9 mouse cellular contexts compared by ENCODE assay signal in genomic region chr10:52384823-52385610, GRCm38 (mm10). TPM values are rescaled to one million over a fixed set of nuclear protein-coding genes. Genes with fewer than 3 reads are reported as not detected.
A peak's percentile ranks its signal among the peaks of the same experiment; 100 is the strongest.
DNase-seq lines count a peak whose midpoint lies in the region; ATAC-seq and TF ChIP-seq lines count a peak whose summit lies in the region.
"Had no signal": no experiment of that assay in that cellular context is flagged by ENCODE, and none has a peak within 500 bp of the region (broad histone marks: within the 10 kb centered on the region; RNA-seq: fewer than 3 reads in every experiment).

No protein-coding gene starts in this region.

- H3K4me2 ChIP-seq in midbrain, embryonic 13.5 days (replicated peaks) = no peak overlapping the region
- H3K4me2 ChIP-seq: midbrain, embryonic 12.5 days had no signal

- H3K36me3 ChIP-seq in midbrain, embryonic 10.5 days = no peaks in the 10 kb centered on the region
- no peaks in the 10 kb centered on the region for H3K36me3 ChIP-seq in midbrain, embryonic 13.5 days
- H3K36me3 ChIP-seq in ES-Bruce4 (ENCODE audit: control insufficient read depth, insufficient read depth, low read length, poor library complexity, severe bottlenecking) = no peaks in the 10 kb centered on the region
- H3K36me3 ChIP-seq: midbrain, embryonic 12.5 days had no signal

- DNase-seq in midbrain, embryonic 10.5 days (ENCODE audit: low spot score) = peak; percentile 19
- peak; percentile 87 for DNase-seq in brain, adult 2 months (ENCODE audit: low read depth, low spot score)
- peak; percentile 42 for DNase-seq in forelimb bud, embryonic 11.5 days (ENCODE audit: low read depth, low spot score)
- peak; percentile 20 to 72 for DNase-seq in layer of hippocampus, adult 18-20 months (ENCODE audit: low spot score in 2 of 2)
- DNase-seq in lung, postnatal 4 days = peak; percentile 38 to 66
- no peak for DNase-seq in neural tube, embryonic 10.5 days (ENCODE audit: extremely low spot score, low spot score)

- H3K27ac ChIP-seq in midbrain, embryonic 10.5 days (replicated peaks) = no peak overlapping the region
- no peak overlapping the region for H3K27ac ChIP-seq in midbrain, embryonic 13.5 days
- no peak overlapping the region for H3K27ac ChIP-seq in ES-Bruce4 (ENCODE audit: insufficient read depth, low read length)
- H3K27ac ChIP-seq: midbrain, embryonic 12.5 days had no signal

- no peak for TF ChIP-seq EP300 in ES-Bruce4 (IDR thresholded peaks at IDR 0.05; ENCODE audit: insufficient read depth, low read depth, low read length)

- no peaks in the 10 kb centered on the region for H3K27me3 ChIP-seq in midbrain, embryonic 10.5 days (ENCODE audit: low read depth, poor library complexity, severe bottlenecking)
- no peaks in the 10 kb centered on the region for H3K27me3 ChIP-seq in midbrain, embryonic 13.5 days
- no peaks in the 10 kb centered on the region for H3K27me3 ChIP-seq in ES-Bruce4 (ENCODE audit: control insufficient read depth, insufficient read depth, low read length, poor library complexity, severe bottlenecking)
- H3K27me3 ChIP-seq: midbrain, embryonic 12.5 days had no signal

- ATAC-seq in midbrain, embryonic 13.5 days = no peak

- no peak overlapping the region for H3K4me3 ChIP-seq in midbrain, embryonic 10.5 days
- no peak overlapping the region for H3K4me3 ChIP-seq in midbrain, embryonic 13.5 days (replicated peaks)
- H3K4me3 ChIP-seq in ES-Bruce4 (ENCODE audit: low read depth, low read length) = no peak overlapping the region
- H3K4me3 ChIP-seq: midbrain, embryonic 12.5 days had no signal

- no peaks in the 10 kb centered on the region for H3K9me3 ChIP-seq in midbrain, embryonic 10.5 days (replicated peaks)
- no peaks in the 10 kb centered on the region for H3K9me3 ChIP-seq in midbrain, embryonic 13.5 days
- no peaks in the 10 kb centered on the region for H3K9me3 ChIP-seq in ES-Bruce4 (replicated peaks; ENCODE audit: control insufficient read depth, insufficient read depth, low read length, poor library complexity, severe bottlenecking)
- H3K9me3 ChIP-seq: midbrain, embryonic 12.5 days had no signal

- 55% methylated on average over 8 of the region's 8 CpGs for WGBS in midbrain, embryonic 10.5 days
- WGBS in midbrain, embryonic 13.5 days = 51% methylated on average over 8 of the region's 8 CpGs

- TF ChIP-seq POLR2A in ES-Bruce4 (IDR thresholded peaks at IDR 0.05; ENCODE audit: insufficient read depth, low read length) = no peak

- H3K4me1 ChIP-seq in midbrain, embryonic 10.5 days = peaks cover 19% of the 10 kb centered on the region
- H3K4me1 ChIP-seq in midbrain, embryonic 13.5 days (replicated peaks) = peaks cover 5% of the 10 kb centered on the region; the same call in 1 of the 2 replicates
- H3K4me1 ChIP-seq in ES-Bruce4 (ENCODE audit: control insufficient read depth, insufficient read depth, low read length) = no peaks in the 10 kb centered on the region

- TF ChIP-seq CTCF in ES-Bruce4 (IDR thresholded peaks at IDR 0.05; ENCODE audit: low read depth, low read length) = peak; percentile 20

- H3K9ac ChIP-seq in midbrain, embryonic 13.5 days (replicated peaks) = no peak overlapping the region
- no peak overlapping the region for H3K9ac ChIP-seq in ES-Bruce4 (ENCODE audit: low read depth, poor library complexity, severe bottlenecking)
- H3K9ac ChIP-seq: midbrain, embryonic 12.5 days had no signal

RNA-seq across cellular contexts. Expression of gene Gopc, which starts 3.1 kb away (rescaled TPM):
- polyA plus RNA-seq in midbrain, embryonic 10.5 days (2016; fragmentation: Nextera tagmentation; extraction: Ambion mirVana) = 16.1 and 18.4 TPM in 2 replicates
- polyA plus RNA-seq in midbrain, embryonic 13.5 days (2015; fragmentation: Nextera tagmentation; extraction: Ambion mirVana) = 22.3 and 22.9 TPM in 2 replicates
- 18.7 and 20.5 TPM in 2 replicates for polyA plus RNA-seq in ES-Bruce4 (2011; ENCODE audit: insufficient read depth, insufficient read length, low read depth, missing spikeins)
- total RNA-seq in layer of hippocampus, adult 18-20 months (2021) = 10 to 100 TPM; 35.4 to 36.5 TPM

RNA-seq across cellular contexts. Expression of gene Nepn, which starts 3.8 kb away (rescaled TPM):
- polyA plus RNA-seq in midbrain, embryonic 10.5 days (2016; fragmentation: Nextera tagmentation; extraction: Ambion mirVana) = not detected in 2 replicates
- not detected in 2 replicates for polyA plus RNA-seq in midbrain, embryonic 13.5 days (2015; fragmentation: Nextera tagmentation; extraction: Ambion mirVana)
- polyA plus RNA-seq in ES-Bruce4 (2011; ENCODE audit: insufficient read depth, insufficient read length, low read depth, missing spikeins) = not detected in 2 replicates
- total RNA-seq in layer of hippocampus, adult 18-20 months (2021) = not detected
- polyA plus RNA-seq: midbrain, embryonic 12.5 days had no signal

RNA-seq across cellular contexts. Expression of gene Gm26741, which starts 26.4 kb away (rescaled TPM):
- polyA plus RNA-seq in midbrain, embryonic 10.5 days (2016; fragmentation: Nextera tagmentation; extraction: Ambion mirVana) = not detected in 2 replicates
- polyA plus RNA-seq in midbrain, embryonic 13.5 days (2015; fragmentation: Nextera tagmentation; extraction: Ambion mirVana) = not detected in 2 replicates
- not detected in 2 replicates for polyA plus RNA-seq in ES-Bruce4 (2011; ENCODE audit: insufficient read depth, insufficient read length, low read depth, missing spikeins)
- total RNA-seq in layer of hippocampus, adult 18-20 months (2021) = not detected
- polyA plus RNA-seq: midbrain, embryonic 12.5 days had no signal

RNA-seq across cellular contexts. Expression of gene Nus1, which starts 32.3 kb away (rescaled TPM):
- polyA plus RNA-seq in midbrain, embryonic 10.5 days (2016; fragmentation: Nextera tagmentation; extraction: Ambion mirVana) = 11.3 and 13.1 TPM in 2 replicates
- 18.3 and 18.5 TPM in 2 replicates for polyA plus RNA-seq in midbrain, embryonic 13.5 days (2015; fragmentation: Nextera tagmentation; extraction: Ambion mirVana)
- polyA plus RNA-seq in ES-Bruce4 (2011; ENCODE audit: insufficient read depth, insufficient read length, low read depth, missing spikeins) = 49.1 and 53.3 TPM in 2 replicates
- 10 to 100 TPM; 59.8 to 63.4 TPM for total RNA-seq in layer of hippocampus, adult 18-20 months (2021)
